Mouse (Mus musculus) E14TG2a.4 (cell line): ENCODE measurements around the gene Cldn1.

Source experiments
- H3K27me3 ChIP-seq: 2 replicates; pipeline ENCODE4 v1.6.1; 2014; ENCODE audit warnings: low read length, control low read depth; ENCODE audit not compliant: insufficient read depth
- H3K36me3 ChIP-seq: 2 replicates; pipeline ENCODE4 v1.6.1; 2014; ENCODE audit warnings: low read length, control low read depth; ENCODE audit not compliant: insufficient read depth
- H3K4me1 ChIP-seq: replicated peaks from 2 replicates; pipeline ENCODE4 v1.6.1; 2014; ENCODE audit warnings: low read depth, low read length, control low read depth
- H3K4me3 ChIP-seq: replicated peaks from 2 replicates; pipeline ENCODE4 v1.5.1; 2014; ENCODE audit warnings: mild to moderate bottlenecking, low read length
- H3K9me3 ChIP-seq: 2 replicates; pipeline ENCODE4 v1.6.1; 2014; ENCODE audit warnings: low read length, control low read depth
- CTCF ChIP-seq: conservative IDR thresholded peaks from 2 replicates; pipeline ENCODE4 v1.5.1; 2014; ENCODE audit warnings: low read length
- NANOG ChIP-seq: IDR thresholded peaks from 2 replicates; pipeline ENCODE4 v1.6.1; 2014; ENCODE audit warnings: borderline replicate concordance, low read length, mixed read lengths
- POU5F1 ChIP-seq: IDR thresholded peaks from 2 replicates; pipeline ENCODE4 v1.6.1; 2014; ENCODE audit warnings: low read length, borderline replicate concordance

The Cldn1 gene

GRCm38 (mm10) chr16:26370127-26370526 is 1.5 kb downstream of the Cldn1 start:
- no peak for TF ChIP-seq NANOG
- no peak for TF ChIP-seq POU5F1
- TF ChIP-seq CTCF: no peak
- H3K36me3 ChIP-seq: no peaks in the 10 kb centered on the region
- H3K9me3 ChIP-seq: no peaks in the 10 kb centered on the region
- H3K27me3 ChIP-seq: peaks cover 38% of the 10 kb centered on the region
- H3K4me1 ChIP-seq: peaks cover 7% of the 10 kb centered on the region; the same call in 1 of the 2 replicates
- no peak overlapping the region for H3K4me3 ChIP-seq

- Histone ChIP-seq H3K36me3 (no peaks in the 10 kb centered on the region), H3K4me1 (peaks cover 7% of the 10 kb centered on the region; the same call in 1 of the 2 replicates), H3K4me3 (no peak overlapping the region), H3K27me3 (peaks cover 38% of the 10 kb centered on the region), H3K9me3 (no peaks in the 10 kb centered on the region)
- TF ChIP-seq CTCF: no peak
- no peak for TF ChIP-seq POU5F1
- TF ChIP-seq NANOG: no peak
These were observed 2.5 kb downstream of the Cldn1 start for GRCm38 (mm10) chr16:26369044-26369730.

GRCm38 (mm10) chr16:26368121-26368520 is 3.5 kb downstream of the Cldn1 start:
- H3K4me1 ChIP-seq: peaks cover 7% of the 10 kb centered on the region; the same call in 1 of the 2 replicates
- TF ChIP-seq POU5F1 (no peak), CTCF (no peak), NANOG (no peak)
- H3K36me3 ChIP-seq: no peaks in the 10 kb centered on the region
- no peaks in the 10 kb centered on the region for H3K9me3 ChIP-seq
- H3K27me3 ChIP-seq: peaks cover 38% of the 10 kb centered on the region
- H3K4me3 ChIP-seq: no peak overlapping the region

- Histone ChIP-seq H3K4me1 (no peaks in the 10 kb centered on the region), H3K27me3 (no peaks in the 10 kb centered on the region), H3K9me3 (no peaks in the 10 kb centered on the region), H3K4me3 (no peak overlapping the region), H3K36me3 (no peaks in the 10 kb centered on the region)
- no peak for TF ChIP-seq CTCF
- TF ChIP-seq POU5F1: no peak
- no peak for TF ChIP-seq NANOG
These were observed 10.9 kb downstream of the Cldn1 start for GRCm38 (mm10) chr16:26360694-26361093.

GRCm38 (mm10) chr16:26359619-26360018 is 12.0 kb downstream of the Cldn1 start:
- no peak for TF ChIP-seq CTCF
- no peak for TF ChIP-seq NANOG
- no peak for TF ChIP-seq POU5F1
- H3K27me3 ChIP-seq: no peaks in the 10 kb centered on the region
- no peaks in the 10 kb centered on the region for H3K4me1 ChIP-seq
- no peak overlapping the region for H3K4me3 ChIP-seq
- no peaks in the 10 kb centered on the region for H3K9me3 ChIP-seq
- H3K36me3 ChIP-seq: no peaks in the 10 kb centered on the region

- no peaks in the 10 kb centered on the region for H3K36me3 ChIP-seq
- H3K4me1 ChIP-seq: no peaks in the 10 kb centered on the region
- TF ChIP-seq POU5F1 (no peak), NANOG (no peak), CTCF (no peak)
- H3K9me3 ChIP-seq: no peaks in the 10 kb centered on the region
- no peaks in the 10 kb centered on the region for H3K27me3 ChIP-seq
- no peak overlapping the region for H3K4me3 ChIP-seq
These were observed 12.7 kb downstream of the Cldn1 start for GRCm38 (mm10) chr16:26358898-26359297.

GRCm38 (mm10) chr16:26357863-26358780 is 13.5 kb downstream of the Cldn1 start:
- no peaks in the 10 kb centered on the region for H3K27me3 ChIP-seq
- no peaks in the 10 kb centered on the region for H3K4me1 ChIP-seq
- no peaks in the 10 kb centered on the region for H3K36me3 ChIP-seq
- TF ChIP-seq POU5F1 (no peak), NANOG (no peak), CTCF (no peak)
- H3K9me3 ChIP-seq: no peaks in the 10 kb centered on the region
- no peak overlapping the region for H3K4me3 ChIP-seq

- TF ChIP-seq NANOG: no peak
- no peak for TF ChIP-seq CTCF
- TF ChIP-seq POU5F1: no peak
- H3K4me1 ChIP-seq: no peaks in the 10 kb centered on the region
These were observed 16.1 kb downstream of the Cldn1 start for GRCm38 (mm10) chr16:26355513-26355912.

More at GRCm38 (mm10) chr16:26355513-26355912, 16.1 kb downstream of the Cldn1 start:
- Histone ChIP-seq H3K36me3 (no peaks in the 10 kb centered on the region), H3K4me3 (no peak overlapping the region), H3K9me3 (no peaks in the 10 kb centered on the region), H3K27me3 (no peaks in the 10 kb centered on the region)
